Mouse (Mus musculus) CH12.LX (cell line): Measurements from ENCODE around the gene Trem3.

Experiments used
- CHD1 ChIP-seq: IDR thresholded peaks from 2 replicates; pipeline ENCODE4 v1.6.1; 2012; ENCODE audit warnings: low read depth, low read length, improper control_type of control experiment, inconsistent platforms
- CHD2 ChIP-seq: IDR thresholded peaks from 2 replicates; pipeline ENCODE4 v1.6.1; 2011; ENCODE audit warnings: low read length, improper control_type of control experiment
- CTCF ChIP-seq, 2 experiments: IDR thresholded peaks in 1 of 2; conservative IDR thresholded peaks in 1 of 2; 2 replicates each; pipeline ENCODE4 v1.5.1; 2011 to 2012; ENCODE audit warnings: low read depth in 2 of 2, low read length in 2 of 2, improper control_type of control experiment in 1 of 2, inconsistent platforms in 1 of 2, mild to moderate bottlenecking in 1 of 2, moderate library complexity in 1 of 2
- GABPA ChIP-seq: IDR thresholded peaks from 2 replicates; pipeline ENCODE4 v1.6.1; 2012; ENCODE audit warnings: low read depth, low read length, improper control_type of control experiment, inconsistent platforms; ENCODE audit not compliant: insufficient replicate concordance
- IRF4 ChIP-seq: IDR thresholded peaks from 2 replicates; pipeline ENCODE4 v1.6.1; 2014; ENCODE audit warnings: low read depth, mild to moderate bottlenecking, inconsistent platforms, low read length, improper control_type of control experiment
- JUND ChIP-seq: conservative IDR thresholded peaks from 2 replicates; pipeline ENCODE4 v1.6.1; 2011; ENCODE audit warnings: low read depth, low read length, improper control_type of control experiment
- MAZ ChIP-seq: IDR thresholded peaks from 2 replicates; pipeline ENCODE4 v1.6.1; 2012; ENCODE audit warnings: low read depth, mild to moderate bottlenecking, inconsistent platforms, low read length, improper control_type of control experiment, moderate library complexity
- MEF2A ChIP-seq: IDR thresholded peaks from 2 replicates; pipeline ENCODE4 v1.6.1; 2014; ENCODE audit warnings: low read depth, mild to moderate bottlenecking, inconsistent platforms, low read length, improper control_type of control experiment, borderline replicate concordance
- MXI1 ChIP-seq: IDR thresholded peaks from 2 replicates; pipeline ENCODE4 v1.6.1; 2011; ENCODE audit warnings: mild to moderate bottlenecking, low read depth, low read length, improper control_type of control experiment
- MYC ChIP-seq: IDR thresholded peaks from 2 replicates; pipeline ENCODE4 v1.6.1; 2011; ENCODE audit warnings: low read depth, mild to moderate bottlenecking, improper control_type of control experiment, low read length
- POLR2A ChIP-seq: IDR thresholded peaks from 2 replicates; pipeline ENCODE4 v1.6.1; 2011; ENCODE audit warnings: low read depth, mild to moderate bottlenecking, improper control_type of control experiment, low read length
- TCF12 ChIP-seq: IDR thresholded peaks from 2 replicates; pipeline ENCODE4 v1.6.1; 2014; ENCODE audit warnings: low read depth, mild to moderate bottlenecking, inconsistent platforms, low read length, improper control_type of control experiment
- UBTF ChIP-seq: IDR thresholded peaks from 2 replicates; pipeline ENCODE4 v1.6.1; 2012; ENCODE audit warnings: low read depth, mild to moderate bottlenecking, inconsistent platforms, low read length, improper control_type of control experiment, moderate library complexity
- ZC3H11A ChIP-seq: IDR thresholded peaks from 2 replicates; pipeline ENCODE4 v1.6.1; 2012; ENCODE audit warnings: low read depth, mild to moderate bottlenecking, inconsistent platforms, low read length, improper control_type of control experiment

- TF ChIP-seq MEF2A (no peak), CTCF (conservative IDR thresholded peaks at IDR 0.05 in 1 of 2, IDR thresholded peaks at IDR 0.05 in 1 of 2; ENCODE audit: low read depth in 2 of 2, low read length in 2 of 2) (no peak), POLR2A (no peak), IRF4 (no peak), UBTF (no peak), ZC3H11A (no peak), MYC (no peak), TCF12 (no peak), MXI1 (no peak), CHD2 (no peak), CHD1 (no peak), GABPA (no peak), JUND (no peak), MAZ (no peak)
Measured at GRCm38 (mm10) chr17:48213511-48213910, 34.1 kb upstream of the Trem3 start.
